Mouse (Mus musculus) myocyte (in vitro differentiated cells): ENCODE measurements around the gene Nvl.

ENCODE experiments used
- CEBPB ChIP-seq: IDR thresholded peaks from 2 replicates; pipeline ENCODE4 v1.6.1; 2011; ENCODE audit warnings: mild to moderate bottlenecking, moderate library complexity; ENCODE audit not compliant: poor library complexity, insufficient read depth, severe bottlenecking
- E2F4 ChIP-seq: IDR thresholded peaks from one replicate; pipeline ENCODE4 v1.6.1; 2011; ENCODE audit warnings: mild to moderate bottlenecking, control low read depth, moderate library complexity; ENCODE audit not compliant: insufficient read depth
- MAX ChIP-seq: IDR thresholded peaks from one replicate; pipeline ENCODE4 v1.6.1; 2011; ENCODE audit warnings: low read depth, mild to moderate bottlenecking, control low read depth
- MYOD1 ChIP-seq, 3 experiments: IDR thresholded peaks; one replicate each; pipeline ENCODE4 v1.6.1; 2011; ENCODE audit warnings: control low read depth in 2 of 3, low read depth in 2 of 3, mild to moderate bottlenecking in 2 of 3, moderate library complexity in 1 of 3; ENCODE audit not compliant: insufficient read length in 2 of 3, control insufficient read depth in 1 of 3
- MYOG ChIP-seq, 3 experiments: IDR thresholded peaks; one replicate each; pipeline ENCODE4 v1.6.1; 2011; ENCODE audit warnings: control low read depth in 2 of 3, low read depth in 2 of 3, mild to moderate bottlenecking in 2 of 3; ENCODE audit not compliant: insufficient read length in 2 of 3, control insufficient read depth in 1 of 3, insufficient read depth in 1 of 3
- POLR2A ChIP-seq: IDR thresholded peaks from one replicate; pipeline ENCODE4 v1.6.1; 2011; ENCODE audit warnings: low read depth, mild to moderate bottlenecking, control low read depth, moderate library complexity; ENCODE audit not compliant: insufficient read length
- POLR2AphosphoS2 ChIP-seq: IDR thresholded peaks from one replicate; pipeline ENCODE4 v1.6.1; 2011; ENCODE audit warnings: low read depth, control low read depth; ENCODE audit not compliant: insufficient read length
- SRF ChIP-seq: IDR thresholded peaks from one replicate; pipeline ENCODE4 v1.6.1; 2011; ENCODE audit warnings: low read depth; ENCODE audit not compliant: control insufficient read depth, insufficient read length
- TCF12 ChIP-seq: IDR thresholded peaks from one replicate; pipeline ENCODE4 v1.6.1; 2011; ENCODE audit warnings: mild to moderate bottlenecking, control low read depth; ENCODE audit not compliant: poor library complexity, insufficient read depth, severe bottlenecking
- USF1 ChIP-seq: IDR thresholded peaks from one replicate; pipeline ENCODE4 v1.6.1; 2011; ENCODE audit warnings: low read depth, mild to moderate bottlenecking, control low read depth, moderate library complexity

- TF ChIP-seq POLR2A = no peak
- TF ChIP-seq MYOG (IDR thresholded peaks at IDR 0.05; ENCODE audit: control insufficient read depth in 1 of 3, insufficient read depth in 1 of 3, insufficient read length in 2 of 3, low read depth in 2 of 3) = no peak
- no peak for TF ChIP-seq MYOD1 (IDR thresholded peaks at IDR 0.05; ENCODE audit: control insufficient read depth in 1 of 3, insufficient read length in 2 of 3, low read depth in 2 of 3)
- TF ChIP-seq MAX = no peak
- TF ChIP-seq E2F4 = no peak
- TF ChIP-seq TCF12 = no peak
- TF ChIP-seq USF1 = no peak
- no peak for TF ChIP-seq POLR2AphosphoS2
- TF ChIP-seq SRF = no peak
- no peak for TF ChIP-seq CEBPB
Measured at GRCm38 (mm10) chr1:181151541-181151940, 7.5 kb upstream of the Nvl start.
